Mouse (Mus musculus) embryonic facial prominence, embryonic 15.5 days (tissue): ENCODE results near the gene Ilvbl. TPM values are rescaled to one million over a fixed set of nuclear protein-coding genes. Genes with fewer than 3 reads are reported as not detected.

Experiments used
- ATAC-seq: fragments of 200-750 bp; cut with Nextera tagmentation; 2 replicates; pipeline ENCODE4 v1.8.0; 2017; ENCODE audit warnings: low read depth, moderate TSS enrichment; ENCODE audit not compliant: insufficient number of reproducible peaks, low FRiP score, low TSS enrichment
- H3K27ac ChIP-seq: fragments of 300-500 bp; sonication (generic); replicated peaks from 2 replicates; pipeline ENCODE4 v1.5.1; 2015; ENCODE audit warnings: mild to moderate bottlenecking, inconsistent platforms
- H3K27me3 ChIP-seq: fragments of 300-500 bp; sonication (generic); 2 replicates; pipeline ENCODE4 v1.6.1; 2015; ENCODE audit warnings: inconsistent platforms
- H3K36me3 ChIP-seq: fragments of 300-500 bp; sonication (generic); 2 replicates; pipeline ENCODE4 v1.6.1; 2015; ENCODE audit warnings: mild to moderate bottlenecking, inconsistent platforms
- H3K4me1 ChIP-seq: fragments of 300-500 bp; sonication (generic); 2 replicates; pipeline ENCODE4 v1.6.1; 2015; ENCODE audit warnings: inconsistent platforms
- H3K4me2 ChIP-seq: fragments of 300-500 bp; sonication (generic); replicated peaks from 2 replicates; pipeline ENCODE4 v1.6.1; 2015; ENCODE audit warnings: mild to moderate bottlenecking, inconsistent platforms
- H3K4me3 ChIP-seq: fragments of 300-500 bp; sonication (generic); replicated peaks from 2 replicates; pipeline ENCODE4 v1.5.1; 2015; ENCODE audit warnings: mild to moderate bottlenecking, inconsistent platforms
- H3K9ac ChIP-seq: fragments of 300-500 bp; sonication (generic); 2 replicates; pipeline ENCODE4 v1.6.1; 2015; ENCODE audit warnings: inconsistent platforms
- H3K9me3 ChIP-seq: fragments of 300-500 bp; sonication (generic); replicated peaks from 2 replicates; pipeline ENCODE4 v1.6.1; 2016; ENCODE audit warnings: inconsistent platforms
- WGBS: fragments of 180-500 bp; shearing (Covaris S2); methylation state at CpG from one replicate; pipeline ENCODE4 v1.1.7; 2015; 5-methylcytosine and 5-hydroxymethylcytosine counted together
- microRNA-seq: library from miRNA; unstranded; fragments of <30 nt; microRNA quantifications from one replicate; pipeline ENCODE4, GENCODE M21; 2016; ENCODE audit warnings: borderline number of aligned reads
- polyA plus RNA-seq: library from polyadenylated mRNA; unstranded; fragments of >200 nt; fragmentation: Nextera tagmentation; extraction: Ambion mirVana; gene quantifications from 2 replicates; pipeline ENCODE4 v1.2.1, GENCODE M21; 2015

Gene Ilvbl
- polyA plus RNA-seq, 1 experiment from 2014 or later: 75.6 TPM

DNA sequence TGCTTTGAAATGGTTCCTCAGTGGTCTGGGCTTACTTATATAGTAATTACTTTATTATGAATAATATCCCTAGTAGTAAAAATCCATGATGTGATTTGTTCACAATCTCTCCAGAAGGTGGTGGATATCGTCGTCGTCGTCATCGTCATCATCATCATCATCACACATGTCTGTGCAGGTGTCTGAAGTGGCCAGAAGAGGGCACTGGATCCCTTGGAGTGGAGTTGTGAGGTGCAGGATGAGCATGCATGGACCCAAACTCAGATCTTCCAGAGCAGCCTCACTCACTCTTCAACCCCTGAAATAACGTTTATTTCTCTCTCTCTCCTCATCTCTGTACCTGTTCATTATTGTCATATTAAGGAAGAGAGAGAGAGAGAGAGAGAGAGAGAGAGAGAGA lies 58.2 kb downstream of the Ilvbl start:
- H3K4me2 ChIP-seq: no peak overlapping the region

More for the DNA sequence above, 58.2 kb downstream of the Ilvbl start:
- no peaks in the 10 kb centered on the region for H3K27me3 ChIP-seq
- H3K27ac ChIP-seq: no peak overlapping the region
- no peak overlapping the region for H3K9ac ChIP-seq
- H3K4me3 ChIP-seq: no peak overlapping the region
- ATAC-seq: no peak
- no peaks in the 10 kb centered on the region for H3K9me3 ChIP-seq
- WGBS: 8% methylated on average over 6 of the region's 6 CpGs
- no peaks in the 10 kb centered on the region for H3K36me3 ChIP-seq
- H3K4me1 ChIP-seq: no peaks in the 10 kb centered on the region

Small RNA genes lying within 50 kb of the gene (microRNA-seq; reads per million reads assigned to microRNA genes)
- not detected for gene Gm27541

Other genes starting within 250 kb of the Ilvbl start
- gene Agpat3, start 221.9 kb upstream of the Ilvbl start, polyA plus RNA-seq: 99.7 and 105 TPM in 2 replicates
- 292 and 298 TPM in 2 replicates for gene Rrp1, start 161.3 kb upstream of the Ilvbl start, polyA plus RNA-seq
- gene Cstb, start 148.7 kb upstream of the Ilvbl start, polyA plus RNA-seq: 265 and 273 TPM in 2 replicates
- 12.7 and 14.1 TPM in 2 replicates for gene Pdxk, start 109.4 kb upstream of the Ilvbl start, polyA plus RNA-seq
- 0.21 TPM in 1 of 2 replicates, not detected in the other for gene Olfr1358, start 56.9 kb upstream of the Ilvbl start, polyA plus RNA-seq
- gene Syde1, start 17.6 kb downstream of the Ilvbl start, polyA plus RNA-seq: 18.3 and 20.2 TPM in 2 replicates
- gene Olfr1357, start 43.7 kb downstream of the Ilvbl start, polyA plus RNA-seq: 0.09 TPM in 1 of 2 replicates, not detected in the other
- 23.5 and 37.2 TPM in 2 replicates for gene Casp14, start 143.9 kb downstream of the Ilvbl start, polyA plus RNA-seq
- gene Ccdc105, start 178.7 kb downstream of the Ilvbl start, polyA plus RNA-seq: 0.15 TPM in 1 of 2 replicates, not detected in the other
- 0.97 and 1.2 TPM in 2 replicates for gene Slc1a6, start 206.2 kb downstream of the Ilvbl start, polyA plus RNA-seq